Mouse (Mus musculus): Measurements from ENCODE around the gene Rnpep. TPM values are rescaled to one million over a fixed set of nuclear protein-coding genes. Genes with fewer than 3 reads are reported as not detected.

The Rnpep gene
- total and polyA plus RNA-seq, 2 experiments: 20.2 to 22.0 TPM

DNA sequence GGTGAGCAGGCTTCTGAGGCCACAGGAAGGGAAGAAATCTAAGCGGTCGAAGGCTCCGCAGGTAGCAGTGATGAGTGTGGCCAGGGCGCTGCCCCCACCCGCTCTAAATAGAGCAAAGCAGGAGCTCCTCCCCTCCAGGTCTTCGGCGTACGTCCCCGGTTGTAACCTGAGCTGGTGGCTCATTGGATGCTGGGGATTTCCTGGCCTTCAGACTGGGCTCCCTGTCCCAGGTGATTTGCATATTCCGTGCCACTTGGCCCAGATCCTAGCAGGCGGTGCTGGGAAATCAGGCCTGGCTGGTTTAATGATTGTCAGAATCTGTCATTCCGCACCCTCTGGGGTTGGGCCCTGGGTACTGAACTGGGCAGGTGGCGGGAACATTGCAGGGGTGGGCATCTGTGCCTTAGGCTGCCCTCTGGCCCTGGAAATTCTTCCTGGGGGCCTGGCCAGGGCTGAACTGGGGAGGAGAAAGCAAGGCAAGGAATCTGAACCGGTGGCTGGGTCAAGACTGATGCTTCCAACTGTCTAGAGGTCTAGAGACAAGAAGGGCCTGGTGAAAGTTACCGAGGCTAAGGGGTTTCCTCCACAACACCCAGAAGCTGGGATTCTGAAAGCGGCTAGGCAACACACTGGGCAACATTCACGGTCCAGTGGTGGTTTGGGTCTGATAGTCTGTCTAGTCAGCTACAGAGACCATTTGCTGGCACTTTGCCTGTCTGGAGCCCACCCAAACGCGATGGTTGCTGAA lies 25.3 kb downstream of the Rnpep start, which contains the start of gene Elf3:
Elf3 (minus strand) TSS at position 189 of the 748 bp plus-strand sequence.
- H3K36me3 ChIP-seq (ENCODE audit: control insufficient read depth, insufficient read depth, low read length): peaks cover 8% of the 10 kb centered on the region
- H3K79me2 ChIP-seq (ENCODE audit: control insufficient read depth, insufficient read depth, low read length): no peaks in the 10 kb centered on the region
- H3K27ac ChIP-seq (replicated peaks; ENCODE audit: insufficient read depth, low read depth, low read length): 0 out of 2 replicates have a peak within 1 kb of the TSS, but pooled peaks have one; percentile 10
- H3K4me3 ChIP-seq (ENCODE audit: insufficient read depth, low read depth, low read length): peak within 1 kb of the TSS; percentile 42
- TF ChIP-seq POLR2A (IDR thresholded peaks at IDR 0.05; ENCODE audit: extremely low read depth, insufficient read depth, low read length): peak; percentile 85
- TF ChIP-seq CTCF (IDR thresholded peaks at IDR 0.05; ENCODE audit: low read depth, low read length): peak; percentile 19; the same call in 1 of the 2 replicates
- no peaks in the 10 kb centered on the region for H3K27me3 ChIP-seq (ENCODE audit: control insufficient read depth, insufficient read depth, low read length)
- no peaks in the 10 kb centered on the region for H3K4me1 ChIP-seq (ENCODE audit: control insufficient read depth, insufficient read depth, low read length)
- peak within 1 kb of the TSS; percentile 44 for H3K9ac ChIP-seq (ENCODE audit: low read depth, low read length)
- peak; percentile 96 for DNase-seq (ENCODE audit: extremely low read depth, low read depth, low spot score)
- 11% methylated on average over 19 of the region's 19 CpGs for WGBS

GRCm38 (mm10) chr1:135256299-135256698 lies 27.6 kb downstream of the Rnpep start:
- no peaks in the 10 kb centered on the region for H3K4me1 ChIP-seq (ENCODE audit: control insufficient read depth, insufficient read depth, low read length)
- no peaks in the 10 kb centered on the region for H3K36me3 ChIP-seq (ENCODE audit: control insufficient read depth, insufficient read depth, low read length)
- H3K27me3 ChIP-seq (ENCODE audit: control insufficient read depth, insufficient read depth, low read length): no peaks in the 10 kb centered on the region
- no peak overlapping the region for H3K9ac ChIP-seq (ENCODE audit: low read depth, low read length)
- H3K79me2 ChIP-seq (ENCODE audit: control insufficient read depth, insufficient read depth, low read length): no peaks in the 10 kb centered on the region
- WGBS: 91% methylated on average over 6 of the region's 6 CpGs
- TF ChIP-seq POLR2A (IDR thresholded peaks at IDR 0.05; ENCODE audit: extremely low read depth, insufficient read depth, low read length) (no peak), CTCF (IDR thresholded peaks at IDR 0.05; ENCODE audit: low read depth, low read length) (no peak)
- H3K27ac ChIP-seq (replicated peaks; ENCODE audit: insufficient read depth, low read depth, low read length): no peak overlapping the region
- no peak for DNase-seq (ENCODE audit: extremely low read depth, low read depth, low spot score)
- no peak overlapping the region for H3K4me3 ChIP-seq (ENCODE audit: insufficient read depth, low read depth, low read length)

DNA sequence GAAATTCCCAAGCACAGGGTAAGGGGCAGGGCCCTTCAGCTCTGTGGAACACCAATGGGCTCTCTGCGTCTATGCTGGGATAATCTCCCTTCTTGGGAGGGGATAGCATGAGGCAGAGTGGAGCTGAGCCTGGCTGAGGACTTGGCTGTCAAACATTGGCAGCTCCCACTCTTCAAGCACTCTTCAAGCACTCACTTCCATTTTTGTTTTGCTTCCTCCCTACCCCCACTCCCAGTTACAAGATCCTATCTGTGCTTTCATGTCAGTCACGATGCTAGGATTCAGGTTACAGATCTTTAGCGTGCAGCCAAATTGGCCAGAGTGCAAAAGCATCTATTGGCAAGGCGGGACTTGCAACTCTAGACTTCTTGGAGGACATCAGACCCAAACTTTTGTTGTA lies 31.0 kb downstream of the Rnpep start:
- Histone ChIP-seq H3K79me2 (ENCODE audit: control insufficient read depth, insufficient read depth, low read length) (no peaks in the 10 kb centered on the region), H3K4me3 (ENCODE audit: insufficient read depth, low read depth, low read length) (no peak overlapping the region), H3K36me3 (ENCODE audit: control insufficient read depth, insufficient read depth, low read length) (no peaks in the 10 kb centered on the region), H3K27ac (replicated peaks; ENCODE audit: insufficient read depth, low read depth, low read length) (no peak overlapping the region), H3K9ac (ENCODE audit: low read depth, low read length) (no peak overlapping the region), H3K4me1 (ENCODE audit: control insufficient read depth, insufficient read depth, low read length) (no peaks in the 10 kb centered on the region), H3K27me3 (ENCODE audit: control insufficient read depth, insufficient read depth, low read length) (no peaks in the 10 kb centered on the region)
- TF ChIP-seq CTCF (IDR thresholded peaks at IDR 0.05; ENCODE audit: low read depth, low read length) (no peak), POLR2A (IDR thresholded peaks at IDR 0.05; ENCODE audit: extremely low read depth, insufficient read depth, low read length) (no peak)
- no peak for DNase-seq (ENCODE audit: extremely low read depth, low read depth, low spot score)
- 75% methylated on average over 4 of the region's 4 CpGs for WGBS

GRCm38 (mm10) chr1:135251405-135251804 lies 32.5 kb downstream of the Rnpep start:
- no peak for DNase-seq (ENCODE audit: extremely low read depth, low read depth, low spot score)
- Histone ChIP-seq H3K4me3 (ENCODE audit: insufficient read depth, low read depth, low read length) (no peak overlapping the region), H3K27ac (replicated peaks; ENCODE audit: insufficient read depth, low read depth, low read length) (no peak overlapping the region), H3K79me2 (ENCODE audit: control insufficient read depth, insufficient read depth, low read length) (no peaks in the 10 kb centered on the region), H3K9ac (ENCODE audit: low read depth, low read length) (no peak overlapping the region), H3K4me1 (ENCODE audit: control insufficient read depth, insufficient read depth, low read length) (no peaks in the 10 kb centered on the region), H3K36me3 (ENCODE audit: control insufficient read depth, insufficient read depth, low read length) (no peaks in the 10 kb centered on the region), H3K27me3 (ENCODE audit: control insufficient read depth, insufficient read depth, low read length) (no peaks in the 10 kb centered on the region)
- no peak for TF ChIP-seq CTCF (IDR thresholded peaks at IDR 0.05; ENCODE audit: low read depth, low read length)
- no peak for TF ChIP-seq POLR2A (IDR thresholded peaks at IDR 0.05; ENCODE audit: extremely low read depth, insufficient read depth, low read length)
- WGBS: 91% methylated on average over 8 of the region's 8 CpGs

- H3K4me3 ChIP-seq (ENCODE audit: insufficient read depth, low read depth, low read length): no peak overlapping the region
- 77% methylated on average over 3 of the region's 3 CpGs for WGBS
- no peak overlapping the region for H3K27ac ChIP-seq (replicated peaks; ENCODE audit: insufficient read depth, low read depth, low read length)
- no peaks in the 10 kb centered on the region for H3K79me2 ChIP-seq (ENCODE audit: control insufficient read depth, insufficient read depth, low read length)
- H3K36me3 ChIP-seq (ENCODE audit: control insufficient read depth, insufficient read depth, low read length): no peaks in the 10 kb centered on the region
- DNase-seq (ENCODE audit: extremely low read depth, low read depth, low spot score): no peak
- H3K4me1 ChIP-seq (ENCODE audit: control insufficient read depth, insufficient read depth, low read length): no peaks in the 10 kb centered on the region
- TF ChIP-seq POLR2A (IDR thresholded peaks at IDR 0.05; ENCODE audit: extremely low read depth, insufficient read depth, low read length): no peak
- TF ChIP-seq CTCF (IDR thresholded peaks at IDR 0.05; ENCODE audit: low read depth, low read length): no peak
- H3K9ac ChIP-seq (ENCODE audit: low read depth, low read length): no peak overlapping the region
- no peaks in the 10 kb centered on the region for H3K27me3 ChIP-seq (ENCODE audit: control insufficient read depth, insufficient read depth, low read length)
Observed at GRCm38 (mm10) chr1:135250706-135251105, 33.2 kb downstream of the Rnpep start.

- H3K9ac ChIP-seq (ENCODE audit: low read depth, low read length): no peak overlapping the region
- 18% methylated on average over 15 of the region's 15 CpGs for WGBS
- TF ChIP-seq POLR2A (IDR thresholded peaks at IDR 0.05; ENCODE audit: extremely low read depth, insufficient read depth, low read length) (no peak), CTCF (IDR thresholded peaks at IDR 0.05; ENCODE audit: low read depth, low read length) (no peak)
- no peaks in the 10 kb centered on the region for H3K27me3 ChIP-seq (ENCODE audit: control insufficient read depth, insufficient read depth, low read length)
- no peaks in the 10 kb centered on the region for H3K4me1 ChIP-seq (ENCODE audit: control insufficient read depth, insufficient read depth, low read length)
- no peak for DNase-seq (ENCODE audit: extremely low read depth, low read depth, low spot score)
- H3K27ac ChIP-seq (replicated peaks; ENCODE audit: insufficient read depth, low read depth, low read length): no peak overlapping the region
- no peaks in the 10 kb centered on the region for H3K36me3 ChIP-seq (ENCODE audit: control insufficient read depth, insufficient read depth, low read length)
- no peaks in the 10 kb centered on the region for H3K79me2 ChIP-seq (ENCODE audit: control insufficient read depth, insufficient read depth, low read length)
- H3K4me3 ChIP-seq (ENCODE audit: insufficient read depth, low read depth, low read length): no peak overlapping the region
Observed at GRCm38 (mm10) chr1:135248434-135248850, 35.4 kb downstream of the Rnpep start.
